Mouse (Mus musculus) frontal cortex, postnatal 10 days (tissue): ENCODE measurements around the gene Ptprcap.

ENCODE experiments used
- DNase-seq, 2 experiments: peaks; one replicate each; pipeline ENCODE4 v3.0.0; 2022; ENCODE audit warnings: low spot score in 2 of 2, mixed read lengths in 1 of 2

The Ptprcap gene

DNA sequence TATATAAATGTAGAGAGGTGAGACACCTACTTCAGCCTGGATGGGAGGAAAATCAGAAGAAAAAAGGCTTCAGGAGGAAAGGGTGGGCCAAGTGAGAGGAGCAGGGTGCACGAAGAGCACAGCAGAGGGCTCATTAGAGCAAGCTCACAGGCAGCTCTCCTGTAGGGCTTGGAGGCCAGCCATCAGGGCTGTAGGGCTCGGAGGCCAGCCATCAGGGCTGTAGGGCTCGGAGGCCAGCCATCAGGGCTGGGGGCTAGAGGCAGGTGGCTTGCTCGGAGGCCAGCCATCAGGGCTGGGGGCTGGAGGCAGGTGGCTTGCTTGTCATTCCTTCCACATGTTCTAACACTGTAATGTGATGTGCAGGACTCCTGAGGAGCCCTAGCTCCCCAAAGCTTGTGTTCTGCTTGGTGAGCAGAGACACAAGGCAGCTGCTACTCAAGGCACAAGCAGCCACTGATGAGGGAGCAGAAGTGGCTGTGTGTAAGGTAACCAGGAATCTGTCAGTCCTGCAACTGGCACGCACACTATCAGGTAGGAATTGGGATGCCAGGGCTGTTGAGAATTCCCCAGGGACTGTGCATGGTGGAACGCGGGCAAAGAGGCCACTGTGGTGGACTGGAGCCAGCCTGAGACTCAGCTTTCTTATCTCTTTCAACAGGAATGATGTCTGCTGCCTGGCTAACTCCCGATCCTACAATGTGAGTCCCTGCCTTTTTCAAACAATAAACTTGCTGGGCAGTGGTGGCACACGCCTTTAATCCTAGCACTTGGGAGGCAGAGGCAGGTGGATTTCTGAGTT is 13.5 kb downstream of the Ptprcap start:
- no peak for DNase-seq

DNA sequence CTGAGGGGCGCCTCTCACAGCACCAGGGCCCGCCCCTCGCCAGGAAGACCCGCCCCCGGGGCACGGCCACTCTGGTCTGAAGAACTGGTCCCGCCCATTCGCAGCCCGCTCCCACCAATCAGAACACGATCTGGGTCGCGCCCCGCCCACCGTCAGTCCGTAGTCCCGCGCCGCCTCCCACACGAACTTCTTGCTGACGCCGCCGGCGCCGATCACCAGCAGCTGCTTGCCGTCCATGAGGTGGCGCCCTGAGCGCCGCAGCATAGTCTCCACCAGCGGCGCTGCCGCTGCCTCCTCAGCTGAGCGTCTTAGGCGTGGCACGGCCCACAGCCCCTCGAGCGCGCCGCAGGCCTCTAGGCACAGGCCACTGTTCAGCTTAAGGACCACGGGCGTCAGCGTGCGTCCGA is 16.0 kb downstream of the Ptprcap start:
- DNase-seq = peak; percentile 99 to 100

DNA sequence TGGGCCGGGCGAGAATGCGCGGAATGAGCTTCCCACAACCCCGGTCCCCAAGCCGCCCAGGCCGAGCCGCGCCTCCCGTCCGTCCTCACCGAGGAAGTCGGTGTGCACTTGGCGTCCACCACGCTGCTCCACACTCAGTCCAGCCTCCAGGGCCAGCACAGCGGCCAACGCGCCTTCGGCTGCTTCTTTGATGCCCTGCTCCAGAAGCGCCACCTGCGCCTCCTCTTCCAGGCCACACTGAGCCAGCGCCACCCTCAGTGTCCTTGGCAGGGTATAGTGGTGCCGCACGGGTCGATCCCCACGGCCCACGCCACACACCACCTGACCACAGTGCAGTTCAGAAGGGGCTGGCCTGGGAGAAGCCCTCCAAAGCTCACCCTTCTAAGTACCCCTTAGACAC is 16.4 kb downstream of the Ptprcap start:
- no peak for DNase-seq

DNA sequence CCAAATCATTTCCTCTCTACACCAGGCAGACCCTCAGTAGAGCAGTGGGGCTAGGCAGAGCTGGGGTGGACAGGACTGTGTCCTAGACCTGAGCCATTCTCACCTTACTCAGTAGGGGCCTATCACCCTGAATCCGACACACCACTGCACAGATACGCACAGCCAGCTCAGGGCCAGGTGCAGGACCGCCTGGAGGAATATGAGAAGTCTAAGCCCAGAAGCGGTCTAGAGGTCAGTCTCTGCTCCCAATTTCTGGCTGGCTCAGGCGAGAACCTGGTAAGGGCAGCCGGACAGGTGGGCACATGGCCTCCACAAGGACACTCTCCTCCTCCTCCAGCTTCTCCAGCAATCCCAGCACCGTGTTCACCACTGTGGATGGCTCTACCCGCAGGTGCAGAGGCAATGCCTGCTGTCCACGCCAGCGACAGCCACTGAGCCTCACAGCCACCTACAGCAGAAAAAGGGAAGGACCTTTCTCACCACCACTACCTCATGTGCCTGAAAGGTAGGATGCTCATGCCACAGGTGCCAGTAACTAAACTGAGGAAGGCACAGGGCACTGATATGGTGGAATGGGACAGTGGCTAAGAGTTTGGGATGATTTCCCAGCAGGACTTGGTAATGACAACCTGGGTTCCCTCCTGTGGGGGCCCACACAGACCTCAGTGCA is 17.5 kb downstream of the Ptprcap start:
- no peak for DNase-seq

DNA sequence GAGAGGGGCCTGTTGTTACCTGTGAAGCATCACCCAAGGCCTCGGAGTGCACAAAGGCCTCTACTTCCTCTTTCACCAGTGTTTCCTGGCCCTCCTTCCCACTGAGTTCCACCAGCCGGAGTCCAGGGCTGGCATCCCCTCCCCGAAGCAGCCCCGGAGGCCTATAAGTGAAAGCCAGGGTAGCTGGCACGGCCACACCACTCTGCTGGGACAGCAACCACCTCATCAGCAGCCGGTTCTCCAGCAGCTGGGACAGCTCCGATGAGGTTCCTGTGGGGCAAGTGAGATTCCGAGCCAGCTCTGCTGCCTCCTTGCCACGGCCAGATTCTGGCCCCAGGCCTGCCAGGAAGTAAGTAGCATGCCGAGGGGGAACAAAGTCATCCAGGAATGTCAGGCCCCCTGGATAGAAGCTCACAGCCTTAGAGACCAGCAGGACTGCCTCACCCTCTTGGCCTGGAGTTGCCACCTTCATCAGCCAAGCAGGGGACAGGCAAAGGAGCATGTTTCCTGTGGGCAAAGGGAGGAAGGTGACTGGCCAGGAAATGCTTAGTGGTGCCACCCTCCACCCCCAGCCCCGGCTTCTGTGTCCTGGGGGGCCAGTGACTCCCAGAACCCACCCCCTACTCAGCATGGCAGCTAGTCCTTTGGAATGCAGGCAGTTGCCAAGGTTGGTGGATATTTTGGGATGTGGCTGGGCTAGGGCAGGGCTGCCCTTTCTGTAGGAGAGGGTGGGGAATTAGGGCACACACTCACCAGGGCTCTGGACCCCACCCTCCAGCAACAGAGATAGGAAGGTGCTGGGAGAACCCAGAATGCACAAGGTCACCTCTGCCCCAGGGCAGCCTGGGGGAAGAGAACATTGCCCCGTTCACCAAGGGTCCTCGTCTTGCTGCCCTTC is 18.2 kb downstream of the Ptprcap start:
- DNase-seq = no peak

GRCm38 (mm10) chr19:4172925-4173324 is 19.5 kb downstream of the Ptprcap start:
- DNase-seq = no peak

GRCm38 (mm10) chr19:4175368-4175947 is 22.1 kb downstream of the Ptprcap start, which contains the start of gene Carns1:
Gene Carns1, minus strand, starts transcription at chr19:4175479.
- peak in 1 of 2 experiments; percentile 20 for DNase-seq

- no peak for DNase-seq
These were observed 27.0 kb downstream of the Ptprcap start for GRCm38 (mm10) chr19:4180411-4180810.

- DNase-seq = peak; percentile 72 to 73
These were observed 28.5 kb downstream of the Ptprcap start for GRCm38 (mm10) chr19:4181892-4182291.

DNA sequence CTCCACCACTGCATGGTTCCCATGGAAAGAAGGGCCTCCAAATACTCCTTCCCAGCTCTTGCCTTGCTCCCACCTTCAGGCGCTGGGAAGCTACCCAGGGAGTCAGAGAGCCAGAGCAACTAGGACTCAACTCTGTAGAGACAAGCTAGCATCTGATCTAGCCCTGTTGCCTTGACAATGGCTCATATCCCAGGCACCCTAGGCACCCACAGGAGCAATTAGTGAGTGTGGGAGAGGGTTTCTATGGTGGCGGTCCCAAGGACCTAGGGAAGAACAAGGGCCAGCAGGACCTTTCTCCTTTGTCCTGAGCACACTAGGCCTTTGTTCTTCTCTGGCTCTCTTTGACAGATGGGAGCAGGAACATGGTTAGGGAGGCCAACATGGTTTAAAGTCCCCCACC is 30.3 kb downstream of the Ptprcap start:
- DNase-seq = no peak

DNA sequence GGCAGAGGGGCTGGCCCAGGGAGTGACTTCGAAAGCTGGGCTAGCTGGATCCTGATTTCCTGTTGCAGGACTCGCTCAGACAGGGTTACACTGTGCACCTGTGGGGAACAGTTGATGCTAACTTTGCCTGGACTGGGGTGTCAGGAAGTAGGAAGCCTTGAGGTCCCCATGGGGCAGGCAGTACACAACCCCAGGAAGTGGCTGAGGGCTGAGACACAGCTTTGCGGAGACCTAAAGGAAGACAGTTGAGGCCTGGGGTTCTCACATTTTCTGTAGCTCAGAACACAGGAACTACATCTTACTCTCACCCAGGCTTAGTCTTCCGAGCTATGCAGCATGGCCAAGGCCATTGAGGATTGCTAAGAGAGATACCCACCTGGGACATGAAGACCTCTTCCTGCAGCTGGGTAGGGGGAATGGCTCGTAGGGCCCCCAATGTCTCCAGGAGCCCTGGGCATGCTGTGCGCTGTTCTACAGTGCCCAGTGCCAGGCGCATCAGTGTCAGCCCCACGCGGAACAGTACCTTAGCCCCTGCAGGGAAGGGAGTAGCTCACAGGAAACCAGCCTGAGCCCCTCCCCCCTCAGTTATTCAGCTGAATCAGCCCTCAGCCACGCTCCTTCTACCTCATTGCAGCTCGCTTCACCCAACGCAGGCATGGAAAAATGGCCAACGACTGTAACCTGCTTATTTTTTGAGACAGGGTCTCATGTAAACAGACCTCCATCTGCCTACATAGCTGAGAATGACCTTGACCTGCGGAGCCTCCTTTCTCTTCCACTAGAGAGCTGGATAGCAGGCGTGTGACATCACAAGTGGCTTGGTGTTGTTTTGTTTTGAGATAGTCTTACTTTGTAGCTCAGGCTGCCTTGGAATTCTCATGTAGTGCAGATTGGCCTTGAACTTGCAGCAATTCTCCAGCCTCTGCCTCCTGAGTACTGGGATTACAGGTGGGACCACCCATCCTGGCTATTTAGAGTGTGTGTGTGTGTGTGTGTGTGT is 31.9 kb downstream of the Ptprcap start:
- DNase-seq = peak in 1 of 2 experiments; percentile 18

DNA sequence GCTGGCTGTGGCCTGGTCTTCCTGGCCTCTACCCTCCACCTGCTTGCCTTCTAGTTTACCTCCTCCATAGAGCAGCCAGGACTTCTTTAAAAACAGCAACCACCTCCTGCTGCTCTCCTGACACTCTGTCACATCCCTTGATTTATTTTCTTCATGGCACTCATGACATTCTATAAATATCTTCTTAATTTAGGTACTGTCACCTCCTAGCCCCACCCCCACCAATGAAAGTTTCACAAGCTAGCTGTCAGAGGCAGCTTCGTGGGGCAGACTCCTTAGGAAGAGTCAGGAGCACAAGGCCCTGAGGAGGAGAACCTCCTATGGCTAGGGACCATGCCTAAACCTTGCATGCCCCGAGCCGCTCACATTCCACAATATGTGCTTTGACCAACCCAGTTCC is 33.9 kb downstream of the Ptprcap start:
- DNase-seq = no peak

DNA sequence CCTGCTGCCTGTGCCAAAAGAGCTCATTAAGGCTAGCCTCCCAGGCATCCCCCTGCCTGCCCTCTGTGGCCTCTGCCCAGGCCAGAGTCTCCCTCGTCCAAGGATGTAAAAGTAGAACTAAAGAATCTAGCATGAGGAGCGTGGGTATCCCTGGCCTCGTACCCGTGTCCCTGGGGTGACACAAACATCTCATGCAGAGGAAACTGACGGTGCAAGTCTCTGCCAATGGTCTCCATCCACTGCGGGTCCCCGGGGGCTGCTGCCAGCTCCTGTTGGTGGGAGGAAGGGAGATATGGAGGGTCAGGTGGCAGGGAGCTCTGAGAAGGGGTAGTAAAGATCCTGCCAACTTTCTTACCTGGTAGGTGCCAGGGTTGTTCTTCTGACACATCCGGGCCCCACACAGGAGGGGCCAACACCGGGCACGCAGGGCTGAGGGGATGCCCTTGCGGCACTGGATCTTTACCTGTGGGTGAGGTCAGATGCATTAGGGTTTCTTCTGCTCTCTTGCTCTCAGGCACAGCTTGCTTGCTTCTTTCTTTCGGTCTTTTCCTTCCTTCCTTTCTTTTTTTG is 35.7 kb downstream of the Ptprcap start:
- no peak for DNase-seq

DNA sequence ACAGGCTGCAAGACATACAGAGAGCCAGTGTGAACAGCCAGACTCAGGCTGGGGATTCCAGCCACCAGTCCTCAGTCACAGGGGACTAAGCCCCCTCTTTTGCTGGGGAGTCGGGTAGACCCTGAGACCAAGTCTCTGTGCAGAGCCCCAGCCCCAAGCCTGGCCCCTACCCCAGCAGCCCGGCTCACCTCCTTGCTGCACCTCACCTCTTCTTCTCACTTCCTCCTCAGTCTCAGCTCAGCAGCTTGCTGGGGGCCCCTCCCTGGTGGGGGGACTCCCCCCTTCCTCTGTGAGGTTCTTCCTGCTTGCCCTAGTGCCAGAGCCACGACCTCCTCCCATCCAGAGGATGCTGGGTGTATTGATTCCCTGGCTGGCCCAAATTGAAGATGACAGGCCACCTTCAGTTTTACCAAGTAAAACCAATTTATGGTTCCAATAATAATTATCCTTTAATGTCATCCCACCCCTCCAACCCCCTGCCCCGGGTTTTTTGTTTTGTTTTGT is 37.5 kb downstream of the Ptprcap start, which contains the start of gene Tbc1d10c:
Gene Tbc1d10c (minus strand): TSS at position 454 of the 504 bp plus-strand sequence.
- DNase-seq = no peak

GRCm38 (mm10) chr19:4191528-4192250 is 38.3 kb downstream of the Ptprcap start, which contains the start of gene Ppp1ca:
Gene Ppp1ca, plus strand, starts transcription at chr19:4192065.
- DNase-seq = peak; percentile 77 to 91

- DNase-seq = no peak
These were observed 39.0 kb downstream of the Ptprcap start for GRCm38 (mm10) chr19:4192251-4192985.

DNA sequence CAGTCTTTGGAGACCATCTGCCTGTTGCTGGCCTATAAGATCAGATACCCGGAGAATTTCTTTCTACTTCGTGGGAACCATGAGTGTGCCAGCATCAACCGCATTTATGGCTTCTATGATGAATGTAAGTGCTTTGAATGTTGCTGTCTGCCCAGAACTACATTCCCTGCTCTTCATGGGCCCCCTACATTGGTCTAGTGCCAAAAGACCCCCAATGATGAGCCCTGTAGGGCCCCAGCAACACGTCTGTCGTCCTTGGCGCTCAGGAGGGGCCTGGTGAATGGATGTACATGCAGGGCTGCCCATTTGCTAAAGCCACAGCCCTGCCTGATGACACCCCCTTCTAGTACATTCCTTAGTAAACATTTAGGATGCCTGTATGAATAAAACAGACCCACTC is 39.7 kb downstream of the Ptprcap start:
- no peak for DNase-seq

DNA sequence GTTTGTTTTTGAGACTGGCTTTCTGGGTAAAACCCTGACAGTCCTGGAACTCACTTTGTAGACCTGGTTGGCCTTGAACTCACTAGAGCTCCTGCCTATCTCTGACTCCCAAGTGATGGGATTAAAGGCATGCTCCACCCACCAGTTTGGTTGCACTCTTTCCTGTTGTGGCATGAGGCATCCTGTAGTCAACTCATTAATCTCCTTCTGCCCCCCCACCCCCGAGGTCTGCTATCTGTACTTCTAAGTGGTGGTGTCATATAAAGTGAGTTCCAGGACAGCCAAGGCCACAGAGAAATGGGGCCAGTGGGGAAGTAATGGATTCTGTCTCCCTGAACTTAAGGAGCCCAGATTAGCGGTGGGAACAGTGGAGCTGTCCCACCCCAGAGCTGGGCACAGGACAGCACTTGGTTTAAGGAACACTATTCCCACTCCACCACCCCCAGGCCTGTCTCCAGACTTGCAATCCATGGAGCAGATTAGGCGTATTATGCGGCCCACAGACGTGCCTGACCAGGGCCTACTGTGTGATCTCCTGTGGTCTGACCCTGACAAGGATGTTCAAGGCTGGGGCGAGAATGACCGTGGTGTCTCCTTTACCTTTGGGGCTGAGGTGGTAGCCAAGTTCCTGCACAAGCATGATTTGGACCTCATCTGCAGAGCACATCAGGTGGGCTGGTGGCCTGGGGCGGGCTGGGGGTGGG is 40.8 kb downstream of the Ptprcap start:
- no peak for DNase-seq
